Mouse (Mus musculus) erythroblast, adult 5-6 weeks (primary cell): ENCODE results near the gene Olfr38. TPM values are rescaled to one million over a fixed set of nuclear protein-coding genes. Genes with fewer than 3 reads are reported as not detected.

Experiments
- ATAC-seq: replicated peaks from 2 replicates; pipeline ENCODE4 v1.8.0; 2016; ENCODE audit warnings: moderate number of reproducible peaks, mild to moderate bottlenecking, moderate TSS enrichment, inconsistent platforms; ENCODE audit not compliant: poor library complexity, low FRiP score, severe bottlenecking
- total RNA-seq, 2 experiments: library from RNA; stranded (forward) in 1 of 2; stranded (reverse) in 1 of 2; fragments of 150-400 nt in 1 of 2; fragments of 200-764, 138-1000 nt in 1 of 2; gene quantifications; 2 replicates each; pipeline versions ENCODE4 v1.2.3 to v1.2.4; 2015 to 2017; ENCODE audit warnings: low replicate concordance in 2 of 2

The Olfr38 gene
- not detected in 2 replicates for total RNA-seq (2015; ENCODE audit: low replicate concordance)
- total RNA-seq (2017; ENCODE audit: low replicate concordance), result not detected in 2 replicates

DNA sequence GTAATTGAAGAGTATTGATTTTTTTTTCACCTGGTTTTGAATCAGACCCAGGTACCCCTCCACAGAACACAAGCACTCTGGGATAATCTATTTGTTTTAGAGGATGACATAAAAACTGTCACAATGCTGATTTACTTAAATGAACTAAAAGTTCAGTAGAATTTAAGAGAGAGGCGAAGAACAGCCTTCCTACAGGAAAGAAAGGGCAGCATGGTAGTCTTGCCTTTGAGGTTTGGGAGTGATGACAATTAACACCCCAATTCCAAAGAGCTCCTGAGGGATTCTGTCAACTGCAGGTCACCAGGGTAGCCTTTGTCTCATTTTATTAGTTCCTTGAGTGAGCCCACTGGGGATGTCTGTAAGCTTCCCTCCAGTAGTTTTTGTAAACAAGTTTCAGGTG is at the start of gene Olfr38:
Olfr38 (plus strand) TSS at position 301 of the 400 bp plus-strand sequence.
- ATAC-seq, result no peak

DNA sequence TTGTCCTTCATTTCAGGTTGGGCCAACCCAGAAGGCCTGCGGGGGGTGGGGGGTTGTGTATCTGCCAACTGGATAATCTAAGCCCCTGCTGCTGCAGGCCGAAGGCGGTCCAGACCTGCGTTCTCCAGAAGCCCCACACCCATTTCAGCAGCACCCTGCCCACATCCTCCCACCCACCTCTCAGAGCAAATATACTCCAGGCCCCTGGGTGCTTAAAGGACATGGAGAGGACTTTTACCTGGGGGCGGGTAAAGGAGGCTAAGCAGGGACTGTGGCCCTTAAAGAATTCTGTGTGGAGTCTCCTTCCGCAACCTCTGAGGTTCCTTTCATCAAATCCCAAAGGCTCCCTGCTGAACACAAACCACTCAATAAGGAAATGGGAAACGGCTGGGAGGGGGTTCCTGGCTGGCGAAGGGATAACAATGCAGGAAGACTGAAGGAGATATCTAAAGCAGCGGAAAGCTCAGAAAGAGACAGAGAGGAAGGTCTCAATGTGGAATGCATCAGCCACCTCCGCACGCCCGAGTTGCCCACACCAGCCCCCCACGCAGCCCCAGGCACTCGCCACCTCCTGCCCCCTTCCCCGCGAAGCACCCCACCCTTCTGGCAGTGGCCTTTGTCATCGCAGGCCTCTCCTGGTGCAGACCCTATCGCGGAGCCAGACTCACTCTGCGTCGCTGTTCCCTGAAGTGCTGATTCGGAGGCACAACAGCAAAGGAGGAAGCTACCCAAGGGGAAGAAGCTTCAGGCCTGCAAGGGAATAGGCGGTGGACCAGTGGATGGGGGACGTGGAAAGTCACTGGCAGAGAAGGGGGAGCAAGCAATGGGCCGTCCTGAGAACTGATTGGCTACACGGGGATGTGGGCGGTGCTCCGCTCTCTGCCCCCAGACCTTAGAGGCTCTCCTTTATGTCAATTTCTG is 46.7 kb upstream of the Olfr38 start, which contains the start of gene Tcaf1:
Tcaf1 (minus strand) TSS at position 798 of the 921 bp plus-strand sequence.
- ATAC-seq, result no peak

DNA sequence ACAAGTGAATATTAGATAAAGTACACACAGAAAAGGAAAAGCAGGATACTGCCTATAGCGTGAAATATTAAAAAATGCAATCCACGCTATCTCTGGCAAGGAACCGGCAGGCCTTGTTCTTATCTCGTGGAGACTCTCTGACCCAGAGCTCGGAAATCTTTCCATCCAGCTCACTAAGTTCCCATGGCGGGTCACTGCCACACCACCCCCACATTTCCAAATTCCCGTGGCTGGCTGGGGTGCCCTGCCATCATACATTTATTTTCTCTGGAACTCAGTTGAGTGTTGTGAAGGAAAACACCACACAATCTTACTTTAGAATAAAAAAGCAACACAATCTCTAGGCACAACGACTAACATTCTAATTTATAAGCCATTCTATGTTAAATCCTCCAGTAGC is 41.5 kb upstream of the Olfr38 start:
- no peak for ATAC-seq

DNA sequence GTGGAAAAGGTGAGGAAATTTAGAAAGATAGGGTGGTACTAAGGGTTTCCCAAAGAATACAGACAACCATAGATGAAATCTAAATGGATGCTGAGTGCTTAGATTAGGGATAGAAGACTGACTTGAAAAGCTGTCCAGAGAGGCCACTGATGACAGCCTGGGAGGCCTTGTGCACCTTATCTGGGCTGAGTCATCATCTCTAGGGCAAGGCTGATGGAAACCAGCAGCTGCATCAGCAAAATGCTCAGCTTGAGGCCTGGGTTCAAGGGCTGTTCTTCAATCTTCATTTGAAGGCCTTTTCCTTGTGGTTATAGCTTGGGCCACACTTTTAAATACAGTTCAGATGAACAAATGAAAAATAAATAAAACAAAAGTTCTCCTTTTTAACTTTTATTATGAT is 38.2 kb upstream of the Olfr38 start:
- no peak for ATAC-seq

DNA sequence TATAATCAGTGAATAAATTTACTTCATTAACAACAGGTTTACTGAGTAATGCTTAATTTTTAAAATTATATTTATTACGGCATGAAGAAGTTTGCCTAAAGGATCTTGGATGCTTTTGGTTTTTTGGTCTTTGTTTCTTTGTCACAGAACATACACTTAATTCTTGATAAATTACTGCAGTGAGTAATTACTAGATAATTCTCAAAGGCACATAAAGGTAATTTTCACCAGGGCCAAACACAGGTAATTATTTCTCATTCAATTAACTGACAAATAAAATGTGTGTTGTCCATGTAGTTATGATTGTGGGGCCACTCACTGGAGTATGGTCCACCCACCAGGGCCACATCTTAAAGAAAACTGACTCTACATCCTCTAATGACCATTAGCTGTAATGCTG is 17.1 kb upstream of the Olfr38 start, which contains the start of gene Olfr453:
Olfr453 (plus strand) TSS at position 301 of the 400 bp plus-strand sequence.
- no peak for ATAC-seq

DNA sequence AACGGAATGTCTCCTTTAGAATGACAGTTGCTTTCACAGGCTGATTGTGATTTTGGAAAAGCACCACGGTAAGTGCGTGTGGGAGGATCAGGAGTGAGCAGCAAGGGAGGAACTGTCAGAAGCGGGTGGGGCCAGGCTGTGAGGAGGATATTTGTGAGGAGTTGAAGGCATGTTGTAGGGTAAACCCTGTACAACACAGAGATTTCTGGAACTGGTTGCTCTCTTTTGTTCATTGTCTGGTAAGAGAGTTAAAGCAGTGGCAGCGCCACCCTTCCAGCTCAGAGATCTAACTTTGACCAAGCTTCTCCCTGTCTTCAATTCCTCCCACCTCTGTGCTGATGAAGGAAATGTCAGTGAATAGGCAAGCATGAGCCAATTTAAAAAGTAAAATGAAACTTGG is 13.9 kb upstream of the Olfr38 start:
- no peak for ATAC-seq

DNA sequence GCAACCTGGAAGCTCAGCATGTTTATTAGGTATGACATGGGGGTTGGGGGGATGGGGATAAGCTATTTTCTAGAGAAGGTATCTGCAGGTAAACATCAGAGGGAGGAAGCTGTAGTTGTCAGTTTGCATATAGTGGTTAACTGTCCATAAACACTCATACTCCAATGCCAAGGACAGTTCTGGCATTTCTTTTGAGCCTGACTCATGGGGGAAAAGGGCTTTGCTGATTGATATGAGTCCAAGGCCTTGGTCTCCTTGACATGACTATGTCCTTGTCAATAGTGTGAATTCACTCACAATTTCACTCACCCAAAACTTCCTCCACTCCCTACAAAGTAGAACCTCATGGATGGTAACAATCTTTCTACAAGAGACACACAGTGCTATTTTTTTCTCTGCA is 8.4 kb upstream of the Olfr38 start:
- ATAC-seq, result no peak

DNA sequence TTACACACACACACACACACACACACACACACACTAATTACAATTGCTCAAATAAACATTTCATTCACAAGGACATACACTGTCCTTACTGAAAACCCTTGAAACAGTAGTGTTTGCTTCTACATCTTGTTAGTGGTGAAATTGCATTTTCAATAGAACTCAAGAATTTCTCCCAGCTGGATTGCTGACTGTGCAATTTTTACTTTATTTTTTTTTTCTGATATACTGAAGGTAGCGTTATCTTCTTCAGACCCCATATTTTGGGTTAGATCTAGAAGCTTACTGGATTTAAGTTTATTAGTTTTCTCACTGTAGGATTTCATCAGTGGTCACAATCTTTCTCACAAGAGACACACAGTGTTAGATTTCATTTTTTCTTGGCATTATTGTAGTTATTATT is 20.9 kb downstream of the Olfr38 start:
- no peak for ATAC-seq

DNA sequence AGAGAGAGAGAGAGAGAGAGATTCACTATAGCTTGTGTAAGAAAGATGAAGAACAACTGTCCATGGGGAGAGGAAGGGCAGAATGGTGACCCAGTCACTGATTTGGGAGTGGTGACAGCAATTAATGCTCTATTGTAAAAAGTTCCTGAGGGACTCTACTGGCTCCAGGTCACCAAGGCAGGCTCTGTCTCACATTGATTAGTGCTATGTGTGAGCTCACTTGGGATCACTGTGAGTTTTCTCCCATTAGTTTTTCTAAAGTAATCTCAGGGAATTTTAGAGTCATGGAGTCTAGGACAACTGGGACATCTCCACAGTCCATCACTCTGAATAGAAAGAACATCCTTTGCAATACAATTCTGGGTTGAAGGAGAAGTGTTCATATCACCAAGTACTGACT is 28.6 kb downstream of the Olfr38 start, which contains the start of gene Olfr452:
Olfr452 (plus strand) TSS at position 301 of the 400 bp plus-strand sequence.
- no peak for ATAC-seq

DNA sequence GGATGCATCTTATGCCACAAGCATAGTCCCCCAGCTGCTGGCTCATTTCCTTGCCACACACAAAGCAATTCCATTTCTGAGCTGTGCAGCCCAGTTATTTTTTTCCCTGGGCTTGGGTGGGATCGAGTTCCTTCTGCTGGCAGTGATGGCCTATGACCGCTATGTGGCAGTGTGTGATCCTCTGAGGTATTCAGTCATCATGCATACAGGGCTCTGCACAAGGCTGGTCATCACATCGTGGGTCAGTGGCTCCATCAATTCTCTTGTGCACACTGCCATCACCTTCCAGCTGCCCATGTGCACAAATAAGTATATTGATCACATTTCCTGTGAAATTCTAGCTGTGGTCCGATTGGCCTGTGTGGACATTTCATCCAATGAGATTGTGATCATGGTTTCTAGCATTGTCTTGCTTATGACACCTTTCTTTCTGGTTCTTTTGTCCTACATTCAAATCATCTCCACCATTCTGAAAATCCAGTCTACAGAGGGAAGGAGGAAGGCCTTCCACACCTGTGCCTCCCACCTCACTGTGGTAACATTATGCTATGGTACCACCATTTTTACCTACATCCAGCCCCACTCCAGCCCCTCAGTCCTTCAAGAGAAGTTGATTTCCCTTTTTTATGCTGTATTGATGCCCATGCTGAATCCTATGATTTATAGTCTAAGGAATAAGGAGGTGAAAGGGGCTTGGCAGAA is 34.2 kb downstream of the Olfr38 start:
- no peak for ATAC-seq

DNA sequence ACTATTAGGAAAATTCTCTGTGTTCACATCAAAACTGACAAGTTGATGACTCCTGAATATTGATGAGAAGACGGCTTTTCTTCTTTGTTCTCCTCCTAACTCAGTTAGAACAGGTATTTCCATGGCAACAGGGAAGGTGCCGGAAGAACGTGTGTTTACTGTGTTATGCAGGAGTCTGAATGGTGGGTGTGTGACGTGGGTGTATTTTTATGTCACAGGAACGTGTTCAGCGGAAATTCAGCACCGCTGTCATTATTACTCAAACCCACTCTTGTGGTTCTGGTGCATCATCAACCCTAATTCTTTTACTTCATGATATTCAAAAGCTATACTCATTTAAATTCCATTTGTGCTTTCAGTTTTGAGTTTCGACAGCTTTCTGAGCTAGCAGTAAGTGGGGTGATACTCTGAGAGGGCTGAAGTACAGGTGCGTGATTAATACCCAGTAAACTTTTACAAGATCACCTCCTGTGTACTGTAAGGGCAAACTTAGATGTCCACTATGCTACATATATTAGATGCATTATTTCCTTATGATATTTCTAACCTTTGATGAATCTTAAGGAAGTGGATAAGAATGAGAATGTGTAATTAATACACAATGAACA is 34.8 kb downstream of the Olfr38 start:
- no peak for ATAC-seq

DNA sequence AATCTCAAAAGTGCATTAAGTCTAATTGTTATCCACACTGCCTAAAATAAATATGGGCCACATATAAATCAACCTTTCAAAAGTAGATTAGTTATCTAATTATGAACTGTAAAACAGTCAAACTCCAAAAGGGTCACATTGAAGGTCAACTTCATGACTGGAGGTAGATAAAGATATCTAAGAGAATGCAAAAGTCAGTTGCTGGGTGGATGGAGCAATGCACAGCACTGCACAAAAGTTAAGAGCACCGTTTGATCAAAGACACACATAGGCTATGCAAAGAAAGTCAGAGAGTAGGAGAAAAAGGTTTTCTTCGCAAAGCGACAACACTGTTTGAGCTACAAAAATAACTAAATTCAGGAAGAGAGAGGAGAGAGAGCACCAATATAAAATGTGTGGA is 38.8 kb downstream of the Olfr38 start:
- ATAC-seq, result no peak

DNA sequence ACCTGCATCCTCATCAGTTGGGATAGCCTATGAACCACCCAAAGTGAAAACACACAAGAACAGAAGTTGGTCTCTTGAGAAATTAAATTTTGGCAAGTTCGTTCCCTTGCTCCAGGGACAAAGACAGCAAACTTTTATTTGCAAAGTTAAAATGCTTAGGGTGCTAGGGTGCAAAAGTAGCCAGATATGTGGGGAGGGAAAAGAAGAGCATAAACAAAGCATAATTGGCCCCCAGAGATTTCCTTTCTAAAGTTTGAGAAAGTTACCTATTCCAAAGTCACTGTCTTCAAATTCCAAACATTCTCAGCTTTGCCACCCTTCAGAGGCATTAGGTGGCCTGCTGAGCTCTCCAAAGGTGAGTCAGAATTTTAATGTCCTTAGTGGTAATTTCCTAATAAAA is 55.4 kb downstream of the Olfr38 start, which contains the start of gene Olfr450:
Olfr450 (plus strand) TSS at position 301 of the 400 bp plus-strand sequence.
- no peak for ATAC-seq

Other genes with a start within 250 kb of the Olfr38 start
- gene Olfr455, start 208.8 kb upstream of the Olfr38 start, total RNA-seq (2015; ENCODE audit: low replicate concordance), result not detected in 2 replicates
- gene Olfr455, start 208.8 kb upstream of the Olfr38 start, total RNA-seq (2017; ENCODE audit: low replicate concordance), result not detected in 2 replicates
- not detected in 2 replicates for gene Tcaf3, start 158.7 kb upstream of the Olfr38 start, total RNA-seq (2015; ENCODE audit: low replicate concordance)
- gene Tcaf3, start 158.7 kb upstream of the Olfr38 start, total RNA-seq (2017; ENCODE audit: low replicate concordance), result 0.42 TPM in 1 of 2 replicates, not detected in the other
- not detected in 2 replicates for gene Tcaf2, start 111.2 kb upstream of the Olfr38 start, total RNA-seq (2015; ENCODE audit: low replicate concordance)
- gene Tcaf2, start 111.2 kb upstream of the Olfr38 start, total RNA-seq (2017; ENCODE audit: low replicate concordance), result not detected in 2 replicates
- gene Tcaf1, start 46.3 kb upstream of the Olfr38 start, total RNA-seq (2015; ENCODE audit: low replicate concordance), result not detected in 2 replicates
- not detected in 2 replicates for gene Tcaf1, start 46.3 kb upstream of the Olfr38 start, total RNA-seq (2017; ENCODE audit: low replicate concordance)
- not detected in 2 replicates for gene Olfr453, start 17.0 kb upstream of the Olfr38 start, total RNA-seq (2015; ENCODE audit: low replicate concordance)
- not detected in 2 replicates for gene Olfr453, start 17.0 kb upstream of the Olfr38 start, total RNA-seq (2017; ENCODE audit: low replicate concordance)
- gene Olfr452, start 28.7 kb downstream of the Olfr38 start, total RNA-seq (2015; ENCODE audit: low replicate concordance), result not detected in 2 replicates
- not detected in 2 replicates for gene Olfr452, start 28.7 kb downstream of the Olfr38 start, total RNA-seq (2017; ENCODE audit: low replicate concordance)
- not detected in 2 replicates for gene Olfr450, start 55.5 kb downstream of the Olfr38 start, total RNA-seq (2015; ENCODE audit: low replicate concordance)
- gene Olfr450, start 55.5 kb downstream of the Olfr38 start, total RNA-seq (2017; ENCODE audit: low replicate concordance), result not detected in 2 replicates
- not detected in 2 replicates for gene Olfr449, start 78.0 kb downstream of the Olfr38 start, total RNA-seq (2015; ENCODE audit: low replicate concordance)
- not detected in 2 replicates for gene Olfr449, start 78.0 kb downstream of the Olfr38 start, total RNA-seq (2017; ENCODE audit: low replicate concordance)
- 0.58 TPM in 1 of 2 replicates, not detected in the other for gene Olfr448, start 134.0 kb downstream of the Olfr38 start, total RNA-seq (2015; ENCODE audit: low replicate concordance)
- not detected in 2 replicates for gene Olfr448, start 134.0 kb downstream of the Olfr38 start, total RNA-seq (2017; ENCODE audit: low replicate concordance)
- not detected in 2 replicates for gene Olfr447, start 152.5 kb downstream of the Olfr38 start, total RNA-seq (2015; ENCODE audit: low replicate concordance)
- not detected in 2 replicates for gene Olfr447, start 152.5 kb downstream of the Olfr38 start, total RNA-seq (2017; ENCODE audit: low replicate concordance)
- gene Olfr446, start 165.0 kb downstream of the Olfr38 start, total RNA-seq (2015; ENCODE audit: low replicate concordance), result not detected in 2 replicates
- not detected in 2 replicates for gene Olfr446, start 165.0 kb downstream of the Olfr38 start, total RNA-seq (2017; ENCODE audit: low replicate concordance)
- not detected in 2 replicates for gene Olfr444, start 192.7 kb downstream of the Olfr38 start, total RNA-seq (2015; ENCODE audit: low replicate concordance)
- not detected in 2 replicates for gene Olfr444, start 192.7 kb downstream of the Olfr38 start, total RNA-seq (2017; ENCODE audit: low replicate concordance)